8 mouse cellular contexts compared by ENCODE assay signal in the genomic region with DNA sequence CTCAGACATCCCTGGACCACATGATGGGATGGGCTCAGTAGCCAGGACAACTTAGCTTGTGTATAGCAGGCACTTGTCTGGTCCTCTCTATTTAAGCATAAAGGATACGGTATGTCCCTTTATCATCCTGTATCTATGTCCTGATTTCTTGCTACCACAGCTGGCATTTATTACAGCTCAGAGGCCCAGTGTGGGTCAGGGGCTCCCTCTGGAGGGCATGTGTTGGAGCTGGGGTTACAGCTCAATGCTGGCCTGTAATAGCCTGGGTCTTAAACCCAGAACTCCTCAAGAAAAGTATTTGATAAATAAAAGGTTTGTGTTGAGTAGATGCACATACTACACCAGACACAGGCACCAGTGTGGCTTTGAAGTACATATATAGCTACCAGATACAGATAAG. TPM values are rescaled to one million over a fixed set of nuclear protein-coding genes. Genes with fewer than 3 reads are reported as not detected.
DNase-seq lines count a peak whose midpoint lies in the region; ATAC-seq and TF ChIP-seq lines count a peak whose summit lies in the region.

No protein-coding gene starts in this region.

- H3K79me2 ChIP-seq in CH12.LX (replicated peaks; ENCODE audit: control insufficient read depth, extremely low read depth, insufficient read depth, poor library complexity, severe bottlenecking): no peaks in the 10 kb centered on the region

- no peak overlapping the region for H3K9ac ChIP-seq in CH12.LX (ENCODE audit: insufficient read depth, low read depth)
- no peak overlapping the region for H3K9ac ChIP-seq in hindbrain, embryonic 13.5 days

- TF ChIP-seq CTCF in layer of hippocampus, adult 2 months (conservative IDR thresholded peaks at IDR 0.05): peak; percentile 75
- peak in 1 of 2 experiments; percentile 90; a peak in 3 of 4 replicates for TF ChIP-seq CTCF in CH12.LX (conservative IDR thresholded peaks at IDR 0.05 in 1 of 2, IDR thresholded peaks at IDR 0.05 in 1 of 2; ENCODE audit: low read depth in 2 of 2, low read length in 2 of 2)

- peaks cover 78% of the 10 kb centered on the region for H3K27me3 ChIP-seq in CH12.LX (replicated peaks)
- no peaks in the 10 kb centered on the region for H3K27me3 ChIP-seq in hindbrain, embryonic 13.5 days

- H3K36me3 ChIP-seq in CH12.LX (replicated peaks in 1 of 2; ENCODE audit: control insufficient read depth in 1 of 2, insufficient read depth in 1 of 2, low read length in 1 of 2): no peaks in the 10 kb centered on the region
- no peaks in the 10 kb centered on the region for H3K36me3 ChIP-seq in hindbrain, embryonic 13.5 days

- 34% methylated on average over 1 of the region's 1 CpGs for WGBS in hindbrain, embryonic 13.5 days

- peak overlapping the region; percentile 88; the same call in 1 of the 2 replicates for H3K27ac ChIP-seq in layer of hippocampus, adult 2 months
- no peak overlapping the region for H3K27ac ChIP-seq in CH12.LX (ENCODE audit: insufficient read depth, low read depth)
- H3K27ac ChIP-seq in hindbrain, embryonic 13.5 days: no peak overlapping the region

- TF ChIP-seq RAD21 in CH12.LX (IDR thresholded peaks at IDR 0.05; ENCODE audit: low read depth, low read length): peak; percentile 93

- 0 out of 2 replicates have a peak, but pooled peaks have one; percentile 19 for ATAC-seq in hindbrain, embryonic 13.5 days (ENCODE audit: low FRiP score)

- no peak overlapping the region for H3K4me3 ChIP-seq in layer of hippocampus, adult 2 months
- no peak overlapping the region for H3K4me3 ChIP-seq in CH12.LX (replicated peaks in 1 of 3; ENCODE audit: low read depth in 2 of 3, low read length in 2 of 3, poor library complexity in 1 of 3)
- no peak overlapping the region for H3K4me3 ChIP-seq in hindbrain, embryonic 13.5 days

- in situ Hi-C loops in CH12.LX (cut with MboI; ENCODE audit: low pct_ligation_motif_present, low pct_unique_long_range_greater_than_20kb, low sequenced_read_pairs): no loop called here

- dilution Hi-C loops in CH12.LX (cut with MboI; ENCODE audit: extremely low pct_ligation_motif_present, extremely low pct_unique_long_range_greater_than_20kb, low sequenced_read_pairs): no loop called here

- no peak for TF ChIP-seq POLR2A in CH12.LX (IDR thresholded peaks at IDR 0.05; ENCODE audit: low read depth, low read length)

- peak; percentile 80 to 83 for DNase-seq in cerebellum, postnatal 10 days
- DNase-seq in cerebellum, postnatal 36 days: no peak
- DNase-seq in layer of hippocampus, adult 2 months (ENCODE audit: low spot score in 2 of 2): no peak
- DNase-seq in layer of hippocampus, postnatal 14 days (ENCODE audit: low spot score in 2 of 2): no peak
- DNase-seq in CH12.LX (ENCODE audit: extremely low read depth): peak; percentile 21
- no peak for DNase-seq in gastrocnemius, adult 8-10 months (ENCODE audit: low spot score in 2 of 2)
- no peak for DNase-seq in adrenal gland, postnatal 36 days

- peaks cover 17 to 29% of the 10 kb centered on the region in 2 experiments for H3K4me1 ChIP-seq in CH12.LX (ENCODE audit: control insufficient read depth in 1 of 2, insufficient read depth in 2 of 2)
- H3K4me1 ChIP-seq in hindbrain, embryonic 13.5 days (replicated peaks): peaks cover 22% of the 10 kb centered on the region

- TF ChIP-seq EP300 in CH12.LX (IDR thresholded peaks at IDR 0.05; ENCODE audit: low read length): no peak

- no peak overlapping the region for H3K4me2 ChIP-seq in CH12.LX (ENCODE audit: insufficient read depth, low read depth, poor library complexity, severe bottlenecking)
- no peak overlapping the region for H3K4me2 ChIP-seq in hindbrain, embryonic 13.5 days

- H3K9me3 ChIP-seq in CH12.LX (replicated peaks; ENCODE audit: low read length): no peaks in the 10 kb centered on the region
- H3K9me3 ChIP-seq in hindbrain, embryonic 13.5 days: no peaks in the 10 kb centered on the region

TF ChIP-seq in CH12.LX, 34 proteins besides CTCF, POLR2A, EP300 and RAD21:
- TF ChIP-seq MXI1 (IDR thresholded peaks at IDR 0.05; ENCODE audit: low read depth, low read length): 0 out of 2 replicates have a peak, but pooled peaks have one; percentile 25
- no peak for TF ChIP-seq MAFK (IDR thresholded peaks at IDR 0.05; ENCODE audit: insufficient replicate concordance, low read length)
- TF ChIP-seq ZC3H11A (IDR thresholded peaks at IDR 0.05; ENCODE audit: low read depth, low read length): peak; percentile 57
- TF ChIP-seq HCFC1 (IDR thresholded peaks at IDR 0.05; ENCODE audit: low read depth, low read length): no peak
- peak; percentile 85 for TF ChIP-seq SMC3 (IDR thresholded peaks at IDR 0.05; ENCODE audit: low read depth, low read length)

RNA-seq across cellular contexts. Expression of a gene that starts 51.8 kb away (rescaled TPM):
- 100 to 1,000 TPM; 375 to 387 TPM for total RNA-seq in layer of hippocampus, adult 2 months (2021)
- 100 to 1,000 TPM; 355 to 364 TPM for total RNA-seq in layer of hippocampus, postnatal 14 days (2021)
- total RNA-seq in CH12.LX (2012; rRNA removed) (0.13 and 0.21 TPM in 2 replicates), CH12.LX (2014; rRNA removed) (not detected in 2 replicates)
- 0.07 TPM in 1 of 2 replicates, not detected in the other for polyA plus RNA-seq in CH12.LX (2012; ENCODE audit: insufficient read length, low read depth)
- 24.6 and 26.7 TPM in 2 replicates for polyA plus RNA-seq in hindbrain, embryonic 13.5 days (2015; fragmentation: Nextera tagmentation; extraction: Ambion mirVana)
- 1 to 10 TPM in 1 of 4 experiments, under 1 TPM in 3; 0.27 to 1.1 (median 0.37) TPM for total RNA-seq in gastrocnemius, adult 8-10 months (2022)
- 1 to 10 TPM; 4.0 to 6.6 TPM for total RNA-seq in adrenal gland, postnatal 36 days (2021)

Comparison
In these comparisons a context has a peak if more than half of its experiments do, and no peak if none do; other contexts are left out.
1. DNase-seq: peak in cerebellum, postnatal 10 days (2 of 2) and CH12.LX (single experiment); none in cerebellum, postnatal 36 days (0 of 2), layer of hippocampus, adult 2 months (0 of 2), layer of hippocampus, postnatal 14 days (0 of 2), gastrocnemius, adult 8-10 months (0 of 2) and adrenal gland, postnatal 36 days (0 of 2).
2. RNA of a gene that starts 51.8 kb away (total RNA-seq): 375 to 387 TPM in layer of hippocampus, adult 2 months and 355 to 364 TPM in layer of hippocampus, postnatal 14 days; 4.0 to 6.6 TPM in adrenal gland, postnatal 36 days, 0.27 to 1.1 TPM in gastrocnemius, adult 8-10 months and 0.13 to 0.21 TPM in CH12.LX; every median in the first group is over 10 times any median in the second.